Comparison of ENCODE assay signal across 12 mouse cellular contexts in genomic region chr2:146324907-146325715, GRCm38 (mm10).
A peak's percentile ranks its signal among the peaks of the same experiment; 100 is the strongest.
DNase-seq lines count a peak whose midpoint lies in the region; ATAC-seq and TF ChIP-seq lines count a peak whose summit lies in the region.
"Had no signal": no experiment of that assay in that cellular context is flagged by ENCODE, and none has a peak within 500 bp of the region (broad histone marks: within the 10 kb centered on the region; RNA-seq: fewer than 3 reads in every experiment).

No protein-coding gene starts in this region.

- intact Hi-C loops in left cerebral cortex, adult 2 months (cut with DNase I): no loop called here

- no peak for TF ChIP-seq CTCF in left cerebral cortex, adult 2 months (IDR thresholded peaks at IDR 0.05)

- no peak overlapping the region for H3K27ac ChIP-seq in embryonic facial prominence, embryonic 14.5 days (replicated peaks; ENCODE audit: low read depth, low read length)
- H3K27ac ChIP-seq in hindbrain, embryonic 15.5 days (replicated peaks): peak overlapping the region; percentile 67
- peak overlapping the region; percentile 20; the same call in 1 of the 2 replicates for H3K27ac ChIP-seq in neural tube, embryonic 12.5 days
- no peak overlapping the region for H3K27ac ChIP-seq in left cerebral cortex, adult 2 months

- 42% methylated on average over 15 of the region's 15 CpGs for WGBS in embryonic facial prominence, embryonic 14.5 days
- WGBS in hindbrain, embryonic 15.5 days: 8% methylated on average over 15 of the region's 15 CpGs
- 21% methylated on average over 15 of the region's 15 CpGs for WGBS in neural tube, embryonic 12.5 days

- DNase-seq in kidney, postnatal 14 days: peak; percentile 26
- DNase-seq in kidney, postnatal 25 days: no peak
- DNase-seq in embryonic facial prominence, embryonic 14.5 days (ENCODE audit: low spot score): peak; percentile 75
- DNase-seq in heart, postnatal 4 days: no peak
- DNase-seq in liver: no peak
- DNase-seq in left cerebral cortex, adult 2 months (ENCODE audit: extremely low spot score in 1 of 2, low spot score in 2 of 2): no peak
- DNase-seq: heart, adult 18-20 months; kidney, adult 8-10 months; liver, postnatal 0 days; right cerebral cortex, postnatal 4 days had no signal

- H3K36me3 ChIP-seq in embryonic facial prominence, embryonic 14.5 days (ENCODE audit: control insufficient read depth, insufficient read depth, low read length): no peaks in the 10 kb centered on the region
- H3K36me3 ChIP-seq in hindbrain, embryonic 15.5 days: 0 out of 2 replicates have a peak, but pooled peaks cover 5% of the 10 kb centered on the region
- no peaks in the 10 kb centered on the region for H3K36me3 ChIP-seq in neural tube, embryonic 12.5 days

- H3K4me3 ChIP-seq in embryonic facial prominence, embryonic 14.5 days (ENCODE audit: low read depth, low read length): no peak overlapping the region
- no peak overlapping the region for H3K4me3 ChIP-seq in hindbrain, embryonic 15.5 days
- no peak overlapping the region for H3K4me3 ChIP-seq in neural tube, embryonic 12.5 days
- no peak overlapping the region for H3K4me3 ChIP-seq in left cerebral cortex, adult 2 months

- ATAC-seq in embryonic facial prominence, embryonic 14.5 days (ENCODE audit: low read depth): peak; percentile 91
- peak; percentile 80 for ATAC-seq in hindbrain, embryonic 15.5 days (ENCODE audit: low FRiP score, low read depth)
- ATAC-seq in neural tube, embryonic 12.5 days (ENCODE audit: low FRiP score, low read depth): peak; percentile 89
- ATAC-seq: liver, postnatal 0 days had no signal

- H3K9me3 ChIP-seq in embryonic facial prominence, embryonic 14.5 days (ENCODE audit: control insufficient read depth, low read length): no peaks in the 10 kb centered on the region
- H3K9me3 ChIP-seq in hindbrain, embryonic 15.5 days: no peaks in the 10 kb centered on the region
- H3K9me3 ChIP-seq in neural tube, embryonic 12.5 days: no peaks in the 10 kb centered on the region

- H3K9ac ChIP-seq in embryonic facial prominence, embryonic 14.5 days (ENCODE audit: low read depth, low read length): no peak overlapping the region
- peak overlapping the region; percentile 27; the same call in 1 of the 2 replicates for H3K9ac ChIP-seq in hindbrain, embryonic 15.5 days
- H3K9ac ChIP-seq in neural tube, embryonic 12.5 days: no peak overlapping the region
- H3K9ac ChIP-seq: liver, postnatal 0 days had no signal

- no peaks in the 10 kb centered on the region for H3K27me3 ChIP-seq in embryonic facial prominence, embryonic 14.5 days (replicated peaks; ENCODE audit: control insufficient read depth, insufficient read depth, low read length)
- no peaks in the 10 kb centered on the region for H3K27me3 ChIP-seq in hindbrain, embryonic 15.5 days
- H3K27me3 ChIP-seq in neural tube, embryonic 12.5 days (replicated peaks): no peaks in the 10 kb centered on the region

- H3K4me2 ChIP-seq in embryonic facial prominence, embryonic 14.5 days (ENCODE audit: low read depth, low read length): no peak overlapping the region
- peak overlapping the region; percentile 34 for H3K4me2 ChIP-seq in hindbrain, embryonic 15.5 days
- H3K4me2 ChIP-seq in neural tube, embryonic 12.5 days (replicated peaks): peak overlapping the region; percentile 28; the same call in 1 of the 2 replicates

- H3K4me1 ChIP-seq in embryonic facial prominence, embryonic 14.5 days (ENCODE audit: control insufficient read depth, insufficient read depth, low read length): no peaks in the 10 kb centered on the region
- peaks cover 25% of the 10 kb centered on the region for H3K4me1 ChIP-seq in hindbrain, embryonic 15.5 days (replicated peaks)
- peaks cover 18% of the 10 kb centered on the region for H3K4me1 ChIP-seq in neural tube, embryonic 12.5 days

Comparison
In these comparisons a context has a peak if more than half of its experiments do, and no peak if none do; other contexts are left out.
1. DNase-seq: peak in kidney, postnatal 14 days (single experiment) and embryonic facial prominence, embryonic 14.5 days (single experiment); none in kidney, postnatal 25 days (0 of 2), heart, postnatal 4 days (single experiment), liver (single experiment) and left cerebral cortex, adult 2 months (0 of 2).
2. H3K27ac ChIP-seq: peak in hindbrain, embryonic 15.5 days (single experiment) and neural tube, embryonic 12.5 days (single experiment); none in embryonic facial prominence, embryonic 14.5 days (single experiment) and left cerebral cortex, adult 2 months (single experiment).
3. Peak in every context shown above with its lines, with median percentiles within 50 percentile points of each other: ATAC-seq.